Mouse (Mus musculus): Measurements from ENCODE around the gene Calb2. TPM values are rescaled to one million over a fixed set of nuclear protein-coding genes. Genes with fewer than 3 reads are reported as not detected.

Gene Calb2
- polyA plus RNA-seq, 1 experiment from 2014 or later, result 93.1 TPM

- 74% methylated on average over 4 of the region's 4 CpGs for WGBS
- H3K9ac ChIP-seq (replicated peaks; ENCODE audit: low read depth, low read length), result no peak overlapping the region
- no peak overlapping the region for H3K27ac ChIP-seq (ENCODE audit: low read length)
- no peaks in the 10 kb centered on the region for H3K36me3 ChIP-seq (ENCODE audit: control insufficient read depth, insufficient read depth)
- H3K4me3 ChIP-seq (replicated peaks; ENCODE audit: low read length), result no peak overlapping the region
- H3K27me3 ChIP-seq (replicated peaks; ENCODE audit: control insufficient read depth, insufficient read depth, low read length), result no peaks in the 10 kb centered on the region
- H3K4me2 ChIP-seq (ENCODE audit: low read length), result no peak overlapping the region
- H3K4me1 ChIP-seq (replicated peaks; ENCODE audit: control insufficient read depth, insufficient read depth, low read length), result no peaks in the 10 kb centered on the region
- ATAC-seq, result no peak
- H3K9me3 ChIP-seq (ENCODE audit: control insufficient read depth, low read length), result no peaks in the 10 kb centered on the region
Observed at GRCm38 (mm10) chr8:110140770-110141169, 27.2 kb downstream of the Calb2 start.

- Histone ChIP-seq H3K4me2 (ENCODE audit: low read length) (no peak overlapping the region), H3K4me3 (replicated peaks; ENCODE audit: low read length) (no peak overlapping the region), H3K27ac (ENCODE audit: low read length) (no peak overlapping the region), H3K9ac (replicated peaks; ENCODE audit: low read depth, low read length) (no peak overlapping the region), H3K9me3 (ENCODE audit: control insufficient read depth, low read length) (no peaks in the 10 kb centered on the region), H3K36me3 (ENCODE audit: control insufficient read depth, insufficient read depth) (no peaks in the 10 kb centered on the region), H3K27me3 (replicated peaks; ENCODE audit: control insufficient read depth, insufficient read depth, low read length) (no peaks in the 10 kb centered on the region), H3K4me1 (replicated peaks; ENCODE audit: control insufficient read depth, insufficient read depth, low read length) (no peaks in the 10 kb centered on the region)
- 45% methylated on average over 3 of the region's 3 CpGs for WGBS
- ATAC-seq, result no peak
Observed at GRCm38 (mm10) chr8:110140156-110140555, 27.9 kb downstream of the Calb2 start.

- Histone ChIP-seq H3K27me3 (replicated peaks; ENCODE audit: control insufficient read depth, insufficient read depth, low read length) (no peaks in the 10 kb centered on the region), H3K27ac (ENCODE audit: low read length) (no peak overlapping the region), H3K9ac (replicated peaks; ENCODE audit: low read depth, low read length) (no peak overlapping the region), H3K9me3 (ENCODE audit: control insufficient read depth, low read length) (no peaks in the 10 kb centered on the region), H3K4me2 (ENCODE audit: low read length) (no peak overlapping the region), H3K36me3 (ENCODE audit: control insufficient read depth, insufficient read depth) (no peaks in the 10 kb centered on the region), H3K4me1 (replicated peaks; ENCODE audit: control insufficient read depth, insufficient read depth, low read length) (no peaks in the 10 kb centered on the region), H3K4me3 (replicated peaks; ENCODE audit: low read length) (no peak overlapping the region)
- no peak for ATAC-seq
- 37% methylated on average over 7 of the region's 7 CpGs for WGBS
Observed at GRCm38 (mm10) chr8:110135515-110135914, 32.5 kb downstream of the Calb2 start.

- H3K4me3 ChIP-seq (replicated peaks; ENCODE audit: low read length), result no peak overlapping the region
- H3K4me2 ChIP-seq (ENCODE audit: low read length), result no peak overlapping the region
- H3K9ac ChIP-seq (replicated peaks; ENCODE audit: low read depth, low read length), result no peak overlapping the region
- no peaks in the 10 kb centered on the region for H3K4me1 ChIP-seq (replicated peaks; ENCODE audit: control insufficient read depth, insufficient read depth, low read length)
- WGBS, result 91% methylated on average over 8 of the region's 8 CpGs
- H3K27me3 ChIP-seq (replicated peaks; ENCODE audit: control insufficient read depth, insufficient read depth, low read length), result no peaks in the 10 kb centered on the region
- H3K27ac ChIP-seq (ENCODE audit: low read length), result no peak overlapping the region
- no peaks in the 10 kb centered on the region for H3K36me3 ChIP-seq (ENCODE audit: control insufficient read depth, insufficient read depth)
- no peak for ATAC-seq
- no peaks in the 10 kb centered on the region for H3K9me3 ChIP-seq (ENCODE audit: control insufficient read depth, low read length)
Observed at GRCm38 (mm10) chr8:110134236-110134635, 33.8 kb downstream of the Calb2 start.

- no peak overlapping the region for H3K4me3 ChIP-seq (replicated peaks; ENCODE audit: low read length)
- H3K9ac ChIP-seq (replicated peaks; ENCODE audit: low read depth, low read length), result no peak overlapping the region
- 21% methylated on average over 13 of the region's 13 CpGs for WGBS
- H3K27me3 ChIP-seq (replicated peaks; ENCODE audit: control insufficient read depth, insufficient read depth, low read length), result no peaks in the 10 kb centered on the region
- no peaks in the 10 kb centered on the region for H3K36me3 ChIP-seq (ENCODE audit: control insufficient read depth, insufficient read depth)
- ATAC-seq, result peak; percentile 59; the same call in 1 of the 2 replicates
- H3K9me3 ChIP-seq (ENCODE audit: control insufficient read depth, low read length), result no peaks in the 10 kb centered on the region
- H3K27ac ChIP-seq (ENCODE audit: low read length), result no peak overlapping the region
- peak overlapping the region; percentile 39 for H3K4me2 ChIP-seq (ENCODE audit: low read length)
- no peaks in the 10 kb centered on the region for H3K4me1 ChIP-seq (replicated peaks; ENCODE audit: control insufficient read depth, insufficient read depth, low read length)
Observed at GRCm38 (mm10) chr8:110130537-110130936, 37.5 kb downstream of the Calb2 start.

- Histone ChIP-seq H3K27me3 (replicated peaks; ENCODE audit: control insufficient read depth, insufficient read depth, low read length) (no peaks in the 10 kb centered on the region), H3K36me3 (ENCODE audit: control insufficient read depth, insufficient read depth) (no peaks in the 10 kb centered on the region), H3K27ac (ENCODE audit: low read length) (no peak overlapping the region), H3K9me3 (ENCODE audit: control insufficient read depth, low read length) (no peaks in the 10 kb centered on the region), H3K4me1 (replicated peaks; ENCODE audit: control insufficient read depth, insufficient read depth, low read length) (no peaks in the 10 kb centered on the region), H3K4me2 (ENCODE audit: low read length) (no peak overlapping the region), H3K9ac (replicated peaks; ENCODE audit: low read depth, low read length) (no peak overlapping the region), H3K4me3 (replicated peaks; ENCODE audit: low read length) (no peak overlapping the region)
- WGBS, result 41% methylated on average over 6 of the region's 6 CpGs
- ATAC-seq, result no peak
Observed at GRCm38 (mm10) chr8:110119715-110120114, 48.3 kb downstream of the Calb2 start.

- no peak for ATAC-seq
- no peaks in the 10 kb centered on the region for H3K9me3 ChIP-seq (ENCODE audit: control insufficient read depth, low read length)
- 91% methylated on average over 3 of the region's 3 CpGs for WGBS
- H3K27ac ChIP-seq (ENCODE audit: low read length), result no peak within 1 kb of the TSS
- no peak within 1 kb of the TSS for H3K9ac ChIP-seq (replicated peaks; ENCODE audit: low read depth, low read length)
- H3K4me1 ChIP-seq (replicated peaks; ENCODE audit: control insufficient read depth, insufficient read depth, low read length), result no peaks in the 10 kb centered on the region
- no peaks in the 10 kb centered on the region for H3K36me3 ChIP-seq (ENCODE audit: control insufficient read depth, insufficient read depth)
- no peak within 1 kb of the TSS for H3K4me3 ChIP-seq (replicated peaks; ENCODE audit: low read length)
- no peak within 1 kb of the TSS for H3K4me2 ChIP-seq (ENCODE audit: low read length)
- H3K27me3 ChIP-seq (replicated peaks; ENCODE audit: control insufficient read depth, insufficient read depth, low read length), result no peaks in the 10 kb centered on the region
Observed at GRCm38 (mm10) chr8:110102653-110103052, 65.4 kb downstream of the Calb2 start, which contains the start of gene Gm17720. TSS of gene Gm17720 (minus strand) at chr8:110102753.

GRCm38 (mm10) chr8:110101676-110102075 is 66.3 kb downstream of the Calb2 start:
- H3K9ac ChIP-seq (replicated peaks; ENCODE audit: low read depth, low read length), result no peak overlapping the region
- no peaks in the 10 kb centered on the region for H3K27me3 ChIP-seq (replicated peaks; ENCODE audit: control insufficient read depth, insufficient read depth, low read length)
- no peaks in the 10 kb centered on the region for H3K4me1 ChIP-seq (replicated peaks; ENCODE audit: control insufficient read depth, insufficient read depth, low read length)
- no peak overlapping the region for H3K27ac ChIP-seq (ENCODE audit: low read length)
- no peaks in the 10 kb centered on the region for H3K9me3 ChIP-seq (ENCODE audit: control insufficient read depth, low read length)
- H3K4me2 ChIP-seq (ENCODE audit: low read length), result no peak overlapping the region
- ATAC-seq, result no peak
- H3K4me3 ChIP-seq (replicated peaks; ENCODE audit: low read length), result no peak overlapping the region
- 93% methylated on average over 15 of the region's 15 CpGs for WGBS
- no peaks in the 10 kb centered on the region for H3K36me3 ChIP-seq (ENCODE audit: control insufficient read depth, insufficient read depth)

- Histone ChIP-seq H3K36me3 (ENCODE audit: control insufficient read depth, insufficient read depth) (no peaks in the 10 kb centered on the region), H3K27ac (ENCODE audit: low read length) (no peak within 1 kb of the TSS), H3K4me1 (replicated peaks; ENCODE audit: control insufficient read depth, insufficient read depth, low read length) (no peaks in the 10 kb centered on the region), H3K4me3 (replicated peaks; ENCODE audit: low read length) (no peak within 1 kb of the TSS), H3K27me3 (replicated peaks; ENCODE audit: control insufficient read depth, insufficient read depth, low read length) (no peaks in the 10 kb centered on the region), H3K4me2 (ENCODE audit: low read length) (no peak within 1 kb of the TSS), H3K9ac (replicated peaks; ENCODE audit: low read depth, low read length) (no peak within 1 kb of the TSS), H3K9me3 (ENCODE audit: control insufficient read depth, low read length) (no peaks in the 10 kb centered on the region)
- no peak for ATAC-seq
- 89% methylated on average over 12 of the region's 12 CpGs for WGBS
Observed at GRCm38 (mm10) chr8:110100907-110101306, 67.1 kb downstream of the Calb2 start, which contains the start of gene Gm21964. TSS of gene Gm21964 (plus strand) at chr8:110101207.

GRCm38 (mm10) chr8:110091869-110092268 is 76.1 kb downstream of the Calb2 start:
- Histone ChIP-seq H3K9me3 (ENCODE audit: control insufficient read depth, low read length) (peaks cover 13% of the 10 kb centered on the region; the same call in 1 of the 2 replicates), H3K9ac (replicated peaks; ENCODE audit: low read depth, low read length) (no peak overlapping the region), H3K4me2 (ENCODE audit: low read length) (no peak overlapping the region), H3K27me3 (replicated peaks; ENCODE audit: control insufficient read depth, insufficient read depth, low read length) (no peaks in the 10 kb centered on the region), H3K27ac (ENCODE audit: low read length) (no peak overlapping the region), H3K4me1 (replicated peaks; ENCODE audit: control insufficient read depth, insufficient read depth, low read length) (no peaks in the 10 kb centered on the region), H3K4me3 (replicated peaks; ENCODE audit: low read length) (no peak overlapping the region), H3K36me3 (ENCODE audit: control insufficient read depth, insufficient read depth) (peaks cover 27% of the 10 kb centered on the region)
- 49% methylated on average over 1 of the region's 1 CpGs for WGBS
- ATAC-seq, result no peak
